Mouse (Mus musculus): ENCODE results near the gene Nxnl2.

DNA sequence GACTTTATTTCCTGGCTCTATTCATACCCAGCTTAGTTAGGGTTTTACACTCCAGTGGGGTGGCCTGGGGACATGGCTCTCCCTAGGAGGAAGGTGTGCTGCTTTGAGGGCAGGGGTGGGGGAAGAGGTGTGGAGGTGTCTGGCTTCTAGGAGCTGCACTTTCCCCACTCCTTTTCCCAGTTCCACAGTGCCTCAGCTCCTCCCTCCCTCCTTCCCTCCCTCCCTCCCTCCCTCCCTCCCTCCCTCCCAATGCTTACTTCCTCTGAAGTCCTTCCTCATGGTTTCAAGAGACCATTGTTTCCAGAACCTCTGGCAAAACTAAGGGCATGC is 33.2 kb upstream of the Nxnl2 start:
- TF ChIP-seq POLR2A (IDR thresholded peaks at IDR 0.05; ENCODE audit: low read depth, low read length) (no peak), CTCF (conservative IDR thresholded peaks at IDR 0.05; ENCODE audit: insufficient read depth, insufficient read length, low read depth, low read length) (no peak)
